Mouse (Mus musculus): ENCODE results near the gene Gm44596. TPM values are rescaled to one million over a fixed set of nuclear protein-coding genes. Genes with fewer than 3 reads are reported as not detected.

The Gm44596 gene
- not detected for polyA plus RNA-seq (2017; shearing (Covaris generic))

GRCm38 (mm10) chr6:128375192-128375591 is at the start of gene Gm44596, which contains the start of gene Tex52:
Gene Gm44596 (plus strand): TSS chr6:128375503.
Gene Tex52 (plus strand): TSS chr6:128375456.

DNA sequence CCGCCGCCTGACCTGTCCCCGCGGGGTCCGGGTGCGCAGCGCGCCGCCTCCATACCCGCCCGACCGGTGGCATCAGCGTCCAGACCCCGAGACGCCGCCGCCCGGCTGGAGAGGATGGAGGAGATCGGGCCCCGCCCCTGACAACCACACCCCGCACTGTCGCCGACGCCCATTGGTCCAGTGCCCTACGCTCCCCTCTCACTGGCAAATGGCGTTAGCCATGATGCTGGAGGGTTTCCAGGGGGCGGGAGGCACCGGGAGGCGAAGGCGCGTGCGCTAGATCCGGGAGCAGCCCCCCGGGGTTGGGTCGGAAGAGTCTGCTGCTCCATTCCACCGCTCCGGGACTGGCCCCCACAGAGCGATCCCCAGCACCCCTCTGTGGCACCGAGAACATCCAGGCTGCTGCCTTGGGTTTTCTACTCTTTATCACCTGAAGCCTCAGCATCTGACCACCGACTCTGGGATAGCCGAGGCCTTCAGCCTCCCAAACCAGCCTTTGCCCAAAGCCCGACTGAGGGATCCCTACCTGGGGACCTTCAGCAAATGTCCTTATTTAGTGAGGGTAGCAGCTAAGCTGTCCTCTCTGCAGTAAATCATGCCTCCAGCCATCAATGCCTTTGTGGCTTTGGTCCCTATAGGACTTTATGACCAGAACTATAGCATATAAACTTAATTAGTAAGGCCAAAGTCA is 19.4 kb upstream of the Gm44596 start, which contains the start of gene Tulp3:
Tulp3 (minus strand) TSS at position 126 of the 691 bp plus-strand sequence.

DNA sequence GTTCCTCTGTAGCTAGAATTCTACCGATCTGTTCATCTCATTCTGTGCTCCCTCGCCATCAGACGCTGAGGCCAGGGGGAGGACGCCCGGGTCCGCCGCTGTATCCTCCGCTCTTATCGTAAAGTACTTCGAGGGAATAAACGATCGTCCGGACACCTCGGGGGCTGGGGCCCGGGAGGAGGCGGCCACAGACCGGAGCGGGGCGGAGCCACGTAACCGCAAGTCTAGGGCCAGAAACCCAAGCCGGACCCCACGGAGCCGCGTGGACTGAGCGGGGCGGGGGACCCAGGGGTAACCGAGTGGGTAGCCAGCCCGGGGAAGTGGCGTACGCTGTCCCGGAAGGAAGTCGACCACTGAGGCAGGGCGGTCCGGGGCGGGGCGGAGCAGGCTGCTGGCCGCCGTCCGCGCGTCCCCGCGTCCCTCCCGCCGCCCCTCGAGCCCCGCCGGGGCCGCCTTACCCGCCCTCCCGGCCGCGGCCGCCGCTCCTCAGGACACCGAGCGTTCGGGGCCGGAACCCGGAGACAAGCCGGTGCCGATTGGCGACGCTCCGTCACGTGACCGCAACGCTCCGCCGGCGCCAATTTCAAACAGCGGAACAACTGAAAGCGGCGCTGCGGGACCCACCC is 12.8 kb upstream of the Gm44596 start, which contains the start of the genes Rhno1 and Foxm1:
Rhno1 (minus strand) TSS at position 531 of the 626 bp plus-strand sequence.
Foxm1 (plus strand) TSS at position 587 of the 626 bp plus-strand sequence.

GRCm38 (mm10) chr6:128398996-128399395 is 23.7 kb downstream of the Gm44596 start, which contains the start of gene Nrip2:
Gene Nrip2 (plus strand): TSS chr6:128399296.

DNA sequence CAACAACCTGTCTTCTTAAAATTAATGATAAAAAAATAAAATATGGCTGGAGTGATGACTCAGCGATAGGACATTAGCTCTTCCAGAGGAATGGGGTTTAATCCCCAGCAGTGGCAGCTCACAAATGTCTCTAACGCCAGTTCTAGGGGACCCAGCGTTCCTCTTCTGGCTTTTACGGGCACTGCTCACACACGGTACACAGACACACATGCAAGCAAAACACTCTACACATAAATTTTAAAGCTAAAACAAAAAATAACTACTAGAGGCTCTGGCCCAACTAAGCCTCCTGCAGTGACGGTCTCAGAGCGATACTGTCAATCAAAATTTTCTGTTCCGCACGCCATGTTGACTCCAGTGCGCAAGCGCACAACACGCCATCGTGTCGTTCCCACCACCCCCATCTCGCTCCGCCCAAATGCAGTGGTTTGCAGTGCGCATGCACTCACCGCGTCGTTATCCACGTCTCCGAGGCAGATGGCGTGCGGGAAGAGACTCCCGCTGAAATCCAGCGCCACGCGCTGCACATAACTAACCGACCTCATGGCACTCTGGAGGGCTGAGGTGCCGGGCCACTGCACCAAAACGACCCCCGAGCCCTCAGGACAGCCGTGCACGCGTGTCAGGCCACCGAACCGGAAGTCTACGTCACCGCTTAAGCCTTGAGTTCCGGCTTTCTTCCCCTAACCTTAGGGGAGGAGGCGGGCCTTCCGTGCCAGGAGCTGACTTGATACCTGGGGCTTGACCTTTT is 49.1 kb downstream of the Gm44596 start, which contains the start of gene Itfg2:
Itfg2 (minus strand) TSS at position 663 of the 751 bp plus-strand sequence.

GRCm38 (mm10) chr6:128438317-128438870 is 63.1 kb downstream of the Gm44596 start, which contains the start of gene Fkbp4:
Gene Fkbp4 (minus strand): TSS chr6:128438677.

Other genes starting within 250 kb of the Gm44596 start
- 1.3 TPM for gene Tspan9, start 231.9 kb upstream of the Gm44596 start, polyA plus RNA-seq (2017; shearing (Covaris generic))
- not detected for gene Tead4, start 74.7 kb upstream of the Gm44596 start, polyA plus RNA-seq (2017; shearing (Covaris generic))
- gene Tulp3, start 19.7 kb upstream of the Gm44596 start, polyA plus RNA-seq (2017; shearing (Covaris generic)) = 1.2 TPM
- gene Rhno1, start 12.6 kb upstream of the Gm44596 start, polyA plus RNA-seq (2017; shearing (Covaris generic)) = 55.1 TPM
- 1.9 TPM for gene Foxm1, start 12.5 kb upstream of the Gm44596 start, polyA plus RNA-seq (2017; shearing (Covaris generic))
- gene Tex52, start within 50 bp of the Gm44596 start, polyA plus RNA-seq (2017; shearing (Covaris generic)) = not detected
- gene Nrip2, start 23.8 kb downstream of the Gm44596 start, polyA plus RNA-seq (2017; shearing (Covaris generic)) = 1.1 TPM
- 33.4 TPM for gene Itfg2, start 49.4 kb downstream of the Gm44596 start, polyA plus RNA-seq (2017; shearing (Covaris generic))
- gene Fkbp4, start 63.2 kb downstream of the Gm44596 start, polyA plus RNA-seq (2017; shearing (Covaris generic)) = 64.6 TPM
- 0.29 TPM for gene Pzp, start 151.2 kb downstream of the Gm44596 start, polyA plus RNA-seq (2017; shearing (Covaris generic))
- gene A2ml1, start 206.1 kb downstream of the Gm44596 start, polyA plus RNA-seq (2017; shearing (Covaris generic)) = 0.18 TPM
- 0.59 TPM for gene Klrb1a, start 248.0 kb downstream of the Gm44596 start, polyA plus RNA-seq (2017; shearing (Covaris generic))

Data from inflammation-experienced regulatory T-cells, adult 16 weeks (primary cell).